Mouse (Mus musculus): ENCODE data around the gene Bud23.
"Not testable (repeated sequence)": the region's sequence is repeated elsewhere in the genome, so short reads cannot be mapped to it uniquely, and the experiment has no call there.

Bud23 gene

DNA sequence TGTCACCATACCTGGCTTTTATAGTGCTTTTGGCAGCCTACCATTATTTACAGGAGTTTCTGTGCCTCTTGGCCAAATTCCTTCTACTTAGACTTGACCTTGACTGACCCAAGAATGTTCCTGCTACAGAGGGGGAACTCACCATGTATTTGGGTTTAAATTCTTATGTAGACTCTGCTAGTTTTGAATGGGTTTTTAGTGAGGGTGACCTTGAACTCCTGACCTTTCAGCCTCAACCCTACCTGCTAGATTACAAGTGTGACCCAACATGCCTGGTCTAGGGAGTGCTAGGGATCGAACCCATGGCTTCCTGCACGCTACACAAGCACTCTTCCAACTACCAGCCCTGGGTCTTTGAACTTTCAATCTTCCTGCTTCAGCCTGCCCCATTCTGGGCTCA is 7.3 kb upstream of the Bud23 start:
- no peak for DNase-seq (ENCODE audit: low spot score in 2 of 2)

- DNase-seq (ENCODE audit: low spot score in 2 of 2): no peak
These were observed 5.7 kb upstream of the Bud23 start for GRCm38 (mm10) chr5:135070448-135070847.

DNA sequence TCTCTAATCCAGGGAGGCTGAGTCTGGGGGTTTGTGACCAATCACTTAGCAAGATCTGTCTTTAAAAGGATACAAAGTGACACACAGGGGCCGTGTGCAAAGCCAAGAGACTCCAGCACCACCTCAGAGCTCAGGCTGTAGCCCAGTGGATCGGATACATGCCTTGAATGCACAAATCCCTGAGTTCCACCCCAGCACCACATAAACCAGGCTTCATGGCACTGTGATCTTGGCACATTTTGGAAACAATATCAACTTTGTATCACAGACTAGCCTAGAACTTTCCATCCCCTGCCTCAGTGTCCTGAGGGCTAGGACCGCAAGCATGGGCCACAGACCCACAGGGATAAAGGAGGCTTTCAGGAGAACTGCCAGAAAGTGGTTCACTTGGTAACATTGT is 1.2 kb upstream of the Bud23 start:
- DNase-seq (ENCODE audit: low spot score in 2 of 2): no peak

GRCm38 (mm10) chr5:135064382-135064766 is 385 bp downstream of the Bud23 start:
- no peak for DNase-seq (ENCODE audit: low spot score in 2 of 2)

- DNase-seq (ENCODE audit: low spot score in 2 of 2): peak; percentile 95 to 97
These were observed 954 bp downstream of the Bud23 start, which contains the start of gene Dnajc30 for GRCm38 (mm10) chr5:135063629-135064381. Gene Dnajc30, plus strand, starts transcription at chr5:135064202.

DNA sequence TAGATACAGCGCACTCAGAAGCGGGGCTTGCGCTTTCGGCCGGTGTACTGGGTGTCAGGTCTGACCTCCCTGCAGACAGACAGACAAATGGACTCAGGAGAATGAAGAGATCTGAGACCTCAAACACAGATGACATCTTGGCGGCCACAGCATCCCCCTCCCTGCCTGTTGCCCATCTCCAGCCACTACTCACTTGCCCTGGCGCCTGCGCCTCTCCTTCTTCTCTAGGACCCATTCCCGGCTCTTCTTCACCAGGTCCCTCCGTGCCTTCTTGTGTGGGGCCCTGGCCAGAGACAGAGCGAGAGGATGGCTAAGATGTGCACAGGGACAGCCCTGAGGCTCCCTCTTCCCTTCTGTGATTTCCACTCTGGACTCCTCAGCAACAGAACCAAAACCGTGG is 11.4 kb downstream of the Bud23 start:
- DNase-seq (ENCODE audit: low spot score in 2 of 2): no peak

DNA sequence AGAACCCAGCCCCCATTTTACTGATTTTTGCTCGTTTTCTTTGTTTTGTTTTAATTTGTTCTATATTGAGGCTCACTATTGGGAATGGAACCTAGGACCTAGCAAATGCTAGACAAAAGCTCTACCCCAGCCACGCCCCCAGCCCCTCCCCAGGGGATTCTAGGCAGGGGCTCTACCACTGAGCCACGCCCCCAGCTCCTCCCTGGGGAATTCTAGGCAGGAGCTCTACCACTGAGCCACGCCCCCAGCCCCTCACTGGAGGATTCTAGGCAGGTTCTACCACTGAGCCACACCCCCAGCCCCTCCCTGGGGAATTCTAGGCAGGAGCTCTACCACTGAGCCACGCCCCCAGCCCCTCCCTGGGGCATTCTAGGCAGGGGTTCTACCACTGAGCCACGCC is 15.5 kb downstream of the Bud23 start:
- not testable (repeated sequence) for DNase-seq (ENCODE audit: low spot score in 2 of 2)

- no peak for DNase-seq (ENCODE audit: low spot score in 2 of 2)
These were observed 16.2 kb downstream of the Bud23 start for GRCm38 (mm10) chr5:135048539-135048938.

DNA sequence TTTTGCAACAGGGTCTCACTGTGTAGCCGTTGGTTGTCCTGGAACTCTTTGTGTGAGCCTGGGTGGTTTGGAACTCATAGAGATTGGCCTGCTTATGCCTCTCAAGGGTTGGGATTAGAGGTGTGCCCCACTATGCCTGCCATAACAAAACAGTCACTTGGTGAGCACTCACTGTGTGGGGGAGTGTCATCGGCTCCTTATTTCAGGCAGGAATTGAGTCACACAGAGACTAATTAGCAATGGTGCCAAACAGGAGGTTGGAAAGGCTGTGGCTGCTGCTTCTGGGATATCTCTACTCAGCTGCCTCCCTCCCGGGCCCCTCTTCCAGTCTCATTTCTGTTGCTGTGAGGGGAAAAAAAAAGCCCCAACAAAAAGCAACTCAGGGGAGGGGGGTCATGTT is 20.2 kb downstream of the Bud23 start:
- no peak for DNase-seq (ENCODE audit: low spot score in 2 of 2)

GRCm38 (mm10) chr5:135042105-135042788 is 22.5 kb downstream of the Bud23 start:
- DNase-seq (ENCODE audit: low spot score in 2 of 2): no peak

DNA sequence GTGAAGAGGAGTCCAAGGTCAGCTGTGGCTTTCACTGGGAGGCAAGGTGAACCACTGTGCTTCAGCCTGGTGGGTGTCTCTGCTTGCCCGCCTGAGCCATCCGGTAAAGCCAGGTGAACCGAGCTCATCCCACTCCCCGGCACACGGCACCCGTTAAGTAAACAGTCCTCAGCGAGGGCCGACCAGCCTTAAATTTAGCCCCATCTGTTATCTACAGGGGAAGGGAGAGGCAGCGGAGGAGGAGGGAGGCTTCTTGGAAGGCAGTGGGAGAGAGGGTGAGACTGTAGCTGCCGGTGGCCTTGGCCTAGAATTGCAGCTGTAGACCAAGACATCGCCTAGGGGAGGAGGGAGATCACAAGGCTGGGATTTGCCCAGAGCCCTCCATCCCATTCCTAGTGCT is 24.0 kb downstream of the Bud23 start:
- DNase-seq (ENCODE audit: low spot score in 2 of 2): no peak

- DNase-seq (ENCODE audit: low spot score in 2 of 2): no peak
These were observed 24.7 kb downstream of the Bud23 start for GRCm38 (mm10) chr5:135040059-135040458.

- no peak for DNase-seq (ENCODE audit: low spot score in 2 of 2)
These were observed 25.2 kb downstream of the Bud23 start for GRCm38 (mm10) chr5:135039541-135039940.

GRCm38 (mm10) chr5:135037946-135038345 is 26.8 kb downstream of the Bud23 start:
- no peak for DNase-seq (ENCODE audit: low spot score in 2 of 2)

GRCm38 (mm10) chr5:135035608-135036359 is 29.0 kb downstream of the Bud23 start:
- DNase-seq (ENCODE audit: low spot score in 2 of 2): peak in 1 of 2 experiments; percentile 67

GRCm38 (mm10) chr5:135034593-135034992 is 30.2 kb downstream of the Bud23 start:
- no peak for DNase-seq (ENCODE audit: low spot score in 2 of 2)

DNA sequence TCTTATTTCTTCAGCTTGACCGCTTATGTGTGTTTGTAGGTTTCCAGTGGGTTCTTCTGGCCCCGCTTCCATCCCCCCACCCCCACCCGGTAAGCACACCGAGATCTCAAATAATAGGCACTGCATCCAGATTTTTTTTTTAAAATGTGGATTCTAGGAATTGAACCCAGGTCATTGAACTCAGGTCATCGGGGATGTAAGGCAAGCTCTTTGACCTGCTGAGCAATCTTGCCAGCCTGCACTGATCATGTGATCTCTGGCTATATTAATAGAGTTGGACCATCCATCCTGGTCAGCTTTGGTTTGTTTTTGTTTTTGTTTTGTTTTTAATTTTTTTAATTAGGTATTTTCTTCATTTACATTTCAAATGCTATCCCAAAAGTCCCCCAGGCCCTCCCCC is 32.2 kb downstream of the Bud23 start:
- no peak for DNase-seq (ENCODE audit: low spot score in 2 of 2)

GRCm38 (mm10) chr5:135029007-135029854 is 35.5 kb downstream of the Bud23 start:
- DNase-seq (ENCODE audit: low spot score in 2 of 2): no peak

DNA sequence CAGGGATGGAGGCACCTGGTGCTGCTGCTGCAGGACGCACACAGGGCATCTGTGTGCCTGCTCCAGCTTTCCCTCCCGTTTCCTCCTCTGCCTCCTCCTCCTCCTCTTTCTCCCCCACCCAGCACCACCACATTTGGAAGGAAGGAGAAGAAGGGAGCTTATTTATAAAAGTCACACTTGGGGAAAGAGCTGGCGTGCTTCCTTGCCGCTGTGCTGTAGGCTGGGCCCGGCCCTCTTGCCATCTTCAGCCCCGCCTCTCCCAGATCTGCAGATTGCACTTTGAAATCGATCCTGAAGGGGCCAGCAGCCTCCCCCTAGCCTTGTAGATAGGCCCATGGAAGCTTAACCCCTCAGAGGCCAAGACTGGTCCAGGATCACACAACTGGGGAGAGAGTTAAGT is 38.9 kb downstream of the Bud23 start:
- DNase-seq (ENCODE audit: low spot score in 2 of 2): no peak

GRCm38 (mm10) chr5:135024665-135025224 is 40.0 kb downstream of the Bud23 start:
- no peak for DNase-seq (ENCODE audit: low spot score in 2 of 2)

Data from frontal cortex, postnatal 10 days (tissue).